Mouse (Mus musculus) embryonic facial prominence, embryonic 14.5 days (tissue): ENCODE results near the gene Tnfrsf19. TPM values are rescaled to one million over a fixed set of nuclear protein-coding genes. Genes with fewer than 3 reads are reported as not detected.

ENCODE experiments used
- ATAC-seq: fragments of 200-750 bp; cut with Nextera tagmentation; 2 replicates; pipeline ENCODE4 v1.8.0; 2017; ENCODE audit warnings: low read depth, moderate number of reproducible peaks, moderate TSS enrichment
- DNase-seq: peaks from one replicate; pipeline ENCODE4 v3.0.0-alpha.2; 2015; ENCODE audit warnings: low spot score
- H3K27ac ChIP-seq: fragments of 300-500 bp; sonication (generic); replicated peaks from 2 replicates; pipeline ENCODE4 v1.5.1; 2014; ENCODE audit warnings: low read depth, mild to moderate bottlenecking, low read length, moderate library complexity
- H3K27me3 ChIP-seq: fragments of 300-500 bp; sonication (generic); replicated peaks from 2 replicates; pipeline ENCODE4 v1.6.1; 2014; ENCODE audit warnings: low read length; ENCODE audit not compliant: control insufficient read depth, insufficient read depth
- H3K36me3 ChIP-seq: fragments of 300-500 bp; sonication (generic); 2 replicates; pipeline ENCODE4 v1.6.1; 2014; ENCODE audit warnings: low read length, mixed read lengths; ENCODE audit not compliant: control insufficient read depth, insufficient read depth
- H3K4me1 ChIP-seq: fragments of 300-500 bp; sonication (generic); 2 replicates; pipeline ENCODE4 v1.6.1; 2014; ENCODE audit warnings: antibody characterized with exemption, low read length; ENCODE audit not compliant: control insufficient read depth, insufficient read depth
- H3K4me2 ChIP-seq: fragments of 300-500 bp; sonication (generic); 2 replicates; pipeline ENCODE4 v1.6.1; 2014; ENCODE audit warnings: low read depth, mild to moderate bottlenecking, low read length, moderate library complexity, mixed read lengths
- H3K4me3 ChIP-seq: fragments of 300-500 bp; sonication (generic); 2 replicates; pipeline ENCODE4 v1.5.1; 2014; ENCODE audit warnings: low read depth, mild to moderate bottlenecking, low read length
- H3K9ac ChIP-seq: fragments of 300-500 bp; sonication (generic); 2 replicates; pipeline ENCODE4 v1.6.1; 2014; ENCODE audit warnings: low read depth, mild to moderate bottlenecking, low read length, moderate library complexity, mixed read lengths
- H3K9me3 ChIP-seq: fragments of 300-500 bp; sonication (generic); 2 replicates; pipeline ENCODE4 v1.6.1; 2016; ENCODE audit warnings: low read length; ENCODE audit not compliant: control insufficient read depth
- WGBS: fragments of 180-500 bp; shearing (Covaris S2); extraction: QIAGEN DNeasy Blood & Tissue Kit; methylation state at CpG from one replicate; pipeline ENCODE4 v1.1.7; 2014; 5-methylcytosine and 5-hydroxymethylcytosine counted together
- polyA plus RNA-seq: library from polyadenylated mRNA; unstranded; fragments of >200 nt; fragmentation: Nextera tagmentation; extraction: Ambion mirVana; gene quantifications from 2 replicates; pipeline ENCODE4 v1.2.1, GENCODE M21; 2014

The Tnfrsf19 gene
- polyA plus RNA-seq, 1 experiment from 2014 or later: 94.1 TPM

GRCm38 (mm10) chr14:61012397-61012931 is 33.8 kb downstream of the Tnfrsf19 start:
- DNase-seq (peak; percentile 96), ATAC-seq (peak; percentile 92)
- Histone ChIP-seq H3K27me3 (no peaks in the 10 kb centered on the region), H3K36me3 (0 out of 2 replicates have a peak, but pooled peaks cover 3% of the 10 kb centered on the region), H3K4me2 (peak overlapping the region; percentile 49), H3K9me3 (no peaks in the 10 kb centered on the region), H3K27ac (peak overlapping the region; percentile 45), H3K4me3 (peak overlapping the region; percentile 18; the same call in 1 of the 2 replicates), H3K4me1 (peaks cover 21% of the 10 kb centered on the region), H3K9ac (peak overlapping the region; percentile 35; the same call in 1 of the 2 replicates)
- WGBS: under 1% methylated on average over 17 of the region's 17 CpGs

GRCm38 (mm10) chr14:61011621-61012174 is 34.6 kb downstream of the Tnfrsf19 start:
- 92% methylated on average over 8 of the region's 8 CpGs for WGBS
- H3K9me3 ChIP-seq: no peaks in the 10 kb centered on the region
- no peaks in the 10 kb centered on the region for H3K27me3 ChIP-seq
- no peak overlapping the region for H3K9ac ChIP-seq
- peaks cover 15% of the 10 kb centered on the region for H3K4me1 ChIP-seq
- H3K27ac ChIP-seq: peak overlapping the region; percentile 45; the same call in 1 of the 2 replicates
- ATAC-seq (no peak), DNase-seq (no peak)
- 0 out of 2 replicates have a peak, but pooled peaks cover 3% of the 10 kb centered on the region for H3K36me3 ChIP-seq
- no peak overlapping the region for H3K4me3 ChIP-seq
- no peak overlapping the region for H3K4me2 ChIP-seq

- ATAC-seq (peak; percentile 72; the same call in 1 of the 2 replicates), DNase-seq (peak; percentile 72)
Observed at GRCm38 (mm10) chr14:61005127-61005837, 41.0 kb downstream of the Tnfrsf19 start.

GRCm38 (mm10) chr14:61003676-61004075 is 42.6 kb downstream of the Tnfrsf19 start:
- DNase-seq (peak; percentile 55), ATAC-seq (no peak)
- WGBS: 81% methylated on average over 6 of the region's 6 CpGs
- Histone ChIP-seq H3K9ac (no peak overlapping the region), H3K27me3 (no peaks in the 10 kb centered on the region), H3K4me3 (no peak overlapping the region), H3K27ac (no peak overlapping the region), H3K4me2 (no peak overlapping the region), H3K4me1 (peaks cover 8% of the 10 kb centered on the region; the same call in 1 of the 2 replicates), H3K36me3 (0 out of 2 replicates have a peak, but pooled peaks cover 5% of the 10 kb centered on the region), H3K9me3 (no peaks in the 10 kb centered on the region)

More at GRCm38 (mm10) chr14:61005127-61005837, 41.0 kb downstream of the Tnfrsf19 start:
- Histone ChIP-seq H3K4me2 (no peak overlapping the region), H3K9me3 (no peaks in the 10 kb centered on the region), H3K4me1 (peaks cover 8% of the 10 kb centered on the region; the same call in 1 of the 2 replicates), H3K36me3 (0 out of 2 replicates have a peak, but pooled peaks cover 5% of the 10 kb centered on the region), H3K27me3 (no peaks in the 10 kb centered on the region), H3K9ac (no peak overlapping the region), H3K27ac (0 out of 2 replicates have a peak overlapping the region, but pooled peaks have one; percentile 15), H3K4me3 (no peak overlapping the region)
- 38% methylated on average over 17 of the region's 17 CpGs for WGBS

GRCm38 (mm10) chr14:61000072-61000471 is 46.2 kb downstream of the Tnfrsf19 start:
- no peak for ATAC-seq
- no peaks in the 10 kb centered on the region for H3K9me3 ChIP-seq
- DNase-seq: no peak

GRCm38 (mm10) chr14:60996556-60996955 is 49.7 kb downstream of the Tnfrsf19 start:
- Histone ChIP-seq H3K27ac (no peak overlapping the region), H3K4me3 (no peak overlapping the region), H3K4me1 (peaks cover 10% of the 10 kb centered on the region; the same call in 1 of the 2 replicates), H3K27me3 (no peaks in the 10 kb centered on the region), H3K9ac (no peak overlapping the region), H3K4me2 (no peak overlapping the region), H3K36me3 (no peaks in the 10 kb centered on the region), H3K9me3 (no peaks in the 10 kb centered on the region)
- DNase-seq: no peak
- no peak for ATAC-seq
- WGBS: 57% methylated on average over 6 of the region's 6 CpGs

More at GRCm38 (mm10) chr14:61000072-61000471, 46.2 kb downstream of the Tnfrsf19 start:
- Histone ChIP-seq H3K4me2 (no peak overlapping the region), H3K4me3 (no peak overlapping the region), H3K27ac (0 out of 2 replicates have a peak overlapping the region, but pooled peaks have one; percentile 8), H3K36me3 (0 out of 2 replicates have a peak, but pooled peaks cover 5% of the 10 kb centered on the region), H3K4me1 (peaks cover 13% of the 10 kb centered on the region), H3K27me3 (no peaks in the 10 kb centered on the region), H3K9ac (no peak overlapping the region)
- 81% methylated on average over 5 of the region's 5 CpGs for WGBS

- WGBS: 59% methylated on average over 10 of the region's 10 CpGs
- Histone ChIP-seq H3K4me3 (no peak overlapping the region), H3K36me3 (no peaks in the 10 kb centered on the region), H3K4me1 (peaks cover 11% of the 10 kb centered on the region), H3K9ac (no peak overlapping the region), H3K9me3 (no peaks in the 10 kb centered on the region), H3K27me3 (no peaks in the 10 kb centered on the region), H3K4me2 (no peak overlapping the region), H3K27ac (peak overlapping the region; percentile 28)
- peak; percentile 24; the same call in 1 of the 2 replicates for ATAC-seq
- DNase-seq: peak; percentile 66
Observed at GRCm38 (mm10) chr14:60993506-60993905, 52.8 kb downstream of the Tnfrsf19 start.

GRCm38 (mm10) chr14:60993092-60993491 is 53.2 kb downstream of the Tnfrsf19 start:
- H3K27ac ChIP-seq: no peak overlapping the region
- H3K4me3 ChIP-seq: no peak overlapping the region
- H3K9ac ChIP-seq: no peak overlapping the region
- H3K36me3 ChIP-seq: no peaks in the 10 kb centered on the region
- 90% methylated on average over 3 of the region's 3 CpGs for WGBS
- H3K4me1 ChIP-seq: peaks cover 15% of the 10 kb centered on the region
- no peak for DNase-seq
- no peaks in the 10 kb centered on the region for H3K27me3 ChIP-seq
- H3K4me2 ChIP-seq: no peak overlapping the region
- H3K9me3 ChIP-seq: no peaks in the 10 kb centered on the region
- no peak for ATAC-seq
